24 mouse cellular contexts compared by ENCODE assay signal in the genomic region with DNA sequence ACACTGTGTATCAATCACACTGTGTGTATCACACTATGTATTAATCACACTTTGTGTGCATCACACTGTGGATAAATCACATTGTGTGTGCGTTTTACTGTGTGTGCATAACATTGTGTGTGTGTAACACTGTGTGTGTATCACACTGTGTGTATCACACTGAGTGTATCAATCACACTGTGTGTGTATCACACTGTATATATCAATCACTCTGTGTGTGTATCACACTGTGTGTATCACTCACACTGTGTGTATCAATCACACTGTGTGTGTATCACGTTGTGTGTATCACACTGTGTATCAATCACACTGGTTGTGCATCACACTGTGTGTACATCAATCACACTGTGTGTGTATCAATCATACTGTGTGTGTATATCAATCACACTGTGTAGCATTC.
"Had no signal": no experiment of that assay in that cellular context is flagged by ENCODE, and none has a peak within 500 bp of the region (broad histone marks: within the 10 kb centered on the region; RNA-seq: fewer than 3 reads in every experiment).

No protein-coding gene starts in this region.

- DNase-seq: kidney, postnatal 25 days; layer of hippocampus, adult 9-11 months; liver; lung, adult 18-20 months; lung, postnatal 10 days; lung, postnatal 4 days; right cerebral cortex, adult 18-20 months; right cerebral cortex, postnatal 14 days; right cerebral cortex, postnatal 4 days; thymus, adult 2 months; thymus, postnatal 14 days; thymus, postnatal 4 days had no signal

- H3K4me3 ChIP-seq: layer of hippocampus, adult 2 months; limb, embryonic 10.5 days; limb, embryonic 13.5 days; liver, embryonic 12.5 days; liver, embryonic 15.5 days; lung, embryonic 15.5 days; midbrain, embryonic 10.5 days; midbrain, embryonic 15.5 days; neural tube, embryonic 12.5 days; neural tube, embryonic 15.5 days had no signal

- H3K4me1 ChIP-seq: liver, embryonic 12.5 days; liver, embryonic 15.5 days; lung, embryonic 15.5 days; midbrain, embryonic 10.5 days; midbrain, embryonic 15.5 days; neural tube, embryonic 12.5 days; neural tube, embryonic 15.5 days had no signal

- H3K4me2 ChIP-seq: limb, embryonic 13.5 days; liver, embryonic 12.5 days; liver, embryonic 15.5 days; lung, embryonic 15.5 days; midbrain, embryonic 15.5 days; neural tube, embryonic 12.5 days; neural tube, embryonic 15.5 days had no signal

- H3K36me3 ChIP-seq: limb, embryonic 10.5 days; limb, embryonic 13.5 days; liver, embryonic 12.5 days; liver, embryonic 15.5 days; lung, embryonic 15.5 days; midbrain, embryonic 10.5 days; midbrain, embryonic 15.5 days; neural tube, embryonic 12.5 days; neural tube, embryonic 15.5 days had no signal

- H3K9me3 ChIP-seq: limb, embryonic 10.5 days; limb, embryonic 13.5 days; liver, embryonic 12.5 days; liver, embryonic 15.5 days; lung, embryonic 15.5 days; midbrain, embryonic 10.5 days; midbrain, embryonic 15.5 days; neural tube, embryonic 12.5 days; neural tube, embryonic 15.5 days had no signal

- ATAC-seq: liver, embryonic 12.5 days; midbrain, embryonic 15.5 days had no signal

- H3K27me3 ChIP-seq: limb, embryonic 13.5 days; liver, embryonic 12.5 days; liver, embryonic 15.5 days; lung, embryonic 15.5 days; midbrain, embryonic 15.5 days; neural tube, embryonic 12.5 days; neural tube, embryonic 15.5 days had no signal

- H3K9ac ChIP-seq: limb, embryonic 13.5 days; liver, embryonic 12.5 days; liver, embryonic 15.5 days; lung, embryonic 15.5 days; midbrain, embryonic 15.5 days; neural tube, embryonic 12.5 days; neural tube, embryonic 15.5 days had no signal

- H3K27ac ChIP-seq: kidney, postnatal 0 days; layer of hippocampus, adult 2 months; limb, embryonic 10.5 days; limb, embryonic 13.5 days; liver, embryonic 12.5 days; liver, embryonic 15.5 days; lung, embryonic 15.5 days; midbrain, embryonic 10.5 days; midbrain, embryonic 15.5 days; neural tube, embryonic 12.5 days; neural tube, embryonic 15.5 days; stomach, postnatal 0 days had no signal
